Mouse (Mus musculus) liver, embryonic 13.5 days (tissue): Measurements from ENCODE around the gene Fcgr4. TPM values are rescaled to one million over a fixed set of nuclear protein-coding genes. Genes with fewer than 3 reads are reported as not detected.
"Not testable (repeated sequence)": the region's sequence is repeated elsewhere in the genome, so short reads cannot be mapped to it uniquely, and the experiment has no call there.

Source experiments
- ATAC-seq: fragments of 200-750 bp; cut with Nextera tagmentation; 2 replicates; pipeline ENCODE4 v1.8.0; 2017; ENCODE audit warnings: low read depth, mild to moderate bottlenecking, moderate number of reproducible peaks, moderate library complexity
- DNase-seq: peaks from one replicate; pipeline ENCODE4 v3.0.0; 2022
- H3K27ac ChIP-seq: fragments of 300-500 bp; sonication (generic); 2 replicates; pipeline ENCODE4 v1.5.1; 2015; ENCODE audit warnings: moderate library complexity, mild to moderate bottlenecking, inconsistent platforms
- H3K27me3 ChIP-seq: fragments of 300-500 bp; sonication (generic); 2 replicates; pipeline ENCODE4 v1.6.1; 2015; ENCODE audit warnings: mild to moderate bottlenecking, inconsistent platforms
- H3K36me3 ChIP-seq: fragments of 300-500 bp; sonication (generic); 2 replicates; pipeline ENCODE4 v1.6.1; 2015; ENCODE audit warnings: mild to moderate bottlenecking, inconsistent platforms
- H3K4me1 ChIP-seq: fragments of 300-500 bp; sonication (generic); replicated peaks from 2 replicates; pipeline ENCODE4 v1.6.1; 2015; ENCODE audit warnings: inconsistent platforms
- H3K4me2 ChIP-seq: fragments of 300-500 bp; sonication (generic); 2 replicates; pipeline ENCODE4 v1.6.1; 2015; ENCODE audit warnings: inconsistent platforms, mild to moderate bottlenecking, moderate library complexity
- H3K4me3 ChIP-seq: fragments of 300-500 bp; sonication (generic); replicated peaks from 2 replicates; pipeline ENCODE4 v1.5.1; 2015; ENCODE audit warnings: mild to moderate bottlenecking, inconsistent platforms
- H3K9ac ChIP-seq: fragments of 300-500 bp; sonication (generic); 2 replicates; pipeline ENCODE4 v1.6.1; 2015; ENCODE audit warnings: mild to moderate bottlenecking, inconsistent platforms
- H3K9me3 ChIP-seq: fragments of 300-500 bp; sonication (generic); replicated peaks from 2 replicates; pipeline ENCODE4 v1.6.1; 2016; ENCODE audit warnings: inconsistent platforms
- WGBS: fragments of 180-500 bp; shearing (Covaris S2); methylation state at CpG from one replicate; pipeline ENCODE4 v1.1.7; 2015; ENCODE audit not compliant: insufficient replicate concordance; 5-methylcytosine and 5-hydroxymethylcytosine counted together
- polyA plus RNA-seq: library from polyadenylated mRNA; unstranded; fragments of >200 nt; fragmentation: Nextera tagmentation; extraction: Ambion mirVana; gene quantifications from 2 replicates; pipeline ENCODE4 v1.2.1, GENCODE M21; 2015

Gene Fcgr4
- polyA plus RNA-seq, 1 experiment from 2014 or later = 2.4 TPM

GRCm38 (mm10) chr1:171069508-171069907 lies 50.8 kb downstream of the Fcgr4 start:
- H3K4me3 ChIP-seq, H3K4me1 ChIP-seq, H3K4me2 ChIP-seq, H3K27ac ChIP-seq, ATAC-seq, DNase-seq, H3K36me3 ChIP-seq, H3K9me3 ChIP-seq, H3K9ac ChIP-seq: not testable (repeated sequence)
- 48% methylated on average over 3 of the region's 3 CpGs for WGBS
- H3K27me3 ChIP-seq = peaks cover 43% of the 10 kb centered on the region

DNA sequence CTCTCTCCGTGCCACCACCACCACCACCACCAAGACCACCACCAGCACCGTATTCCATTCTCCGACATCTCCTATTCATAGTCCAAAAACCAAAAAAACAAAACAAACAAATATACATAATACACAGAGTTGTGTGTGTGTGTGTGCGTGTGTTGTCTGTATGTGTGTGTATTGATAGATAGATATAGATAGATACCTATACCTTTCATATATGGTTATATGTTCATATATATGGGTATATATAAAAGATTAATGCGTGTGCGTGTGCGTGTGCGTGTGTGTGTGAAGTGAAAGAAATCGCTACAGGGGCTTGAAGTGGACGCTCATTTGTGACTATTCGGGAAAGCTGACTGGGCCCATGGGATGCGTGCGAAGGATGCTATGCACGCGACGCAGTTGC lies 52.2 kb downstream of the Fcgr4 start:
- ATAC-seq, H3K27ac ChIP-seq, H3K4me1 ChIP-seq, H3K9ac ChIP-seq, DNase-seq, H3K4me3 ChIP-seq, H3K4me2 ChIP-seq, H3K36me3 ChIP-seq, H3K9me3 ChIP-seq: not testable (repeated sequence)
- WGBS = 20% methylated on average over 14 of the region's 16 CpGs
- peaks cover 36% of the 10 kb centered on the region for H3K27me3 ChIP-seq

GRCm38 (mm10) chr1:171071726-171072125 lies 53.0 kb downstream of the Fcgr4 start:
- peak; percentile 73 for ATAC-seq
- H3K4me3 ChIP-seq, H3K4me1 ChIP-seq, H3K27ac ChIP-seq, DNase-seq, H3K9ac ChIP-seq, H3K36me3 ChIP-seq, H3K9me3 ChIP-seq, H3K4me2 ChIP-seq: not testable (repeated sequence)
- 0% methylated on average over 1 of the region's 35 CpGs for WGBS
- peaks cover 35% of the 10 kb centered on the region for H3K27me3 ChIP-seq

DNA sequence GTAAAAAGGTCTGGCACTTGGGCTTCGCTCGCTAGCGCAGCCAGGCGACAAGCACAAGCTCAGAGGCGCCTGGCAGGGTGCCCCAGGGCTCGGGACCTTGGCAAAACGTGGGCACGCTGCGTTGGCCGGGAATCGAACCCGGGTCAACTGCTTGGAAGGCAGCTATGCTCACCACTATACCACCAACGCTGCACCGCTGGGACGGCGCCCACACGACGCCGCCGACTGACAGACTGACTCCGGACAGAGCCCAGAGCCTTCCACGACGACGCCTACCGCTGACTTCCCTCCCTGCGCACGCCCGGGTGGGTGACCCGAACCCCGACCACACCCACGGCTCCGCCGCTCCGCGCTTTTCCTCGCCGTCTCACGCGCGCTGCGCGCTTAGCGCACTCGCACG lies 53.5 kb downstream of the Fcgr4 start:
- not testable (repeated sequence) for H3K9ac ChIP-seq, H3K4me3 ChIP-seq, H3K4me1 ChIP-seq, H3K27ac ChIP-seq, DNase-seq, H3K9me3 ChIP-seq, H3K36me3 ChIP-seq, H3K4me2 ChIP-seq
- peak; percentile 57 for ATAC-seq
- H3K27me3 ChIP-seq = peaks cover 38% of the 10 kb centered on the region
- WGBS = no CpG with 5 or more reads among the region's 45 CpGs

- H3K9me3 ChIP-seq, H3K36me3 ChIP-seq, H3K4me3 ChIP-seq, H3K4me2 ChIP-seq, H3K9ac ChIP-seq, H3K4me1 ChIP-seq, H3K27ac ChIP-seq: not testable (repeated sequence)
- 9% methylated on average over 5 of the region's 10 CpGs for WGBS
- DNase-seq = peak; percentile 43
- ATAC-seq = peak; percentile 76
- peaks cover 51% of the 10 kb centered on the region for H3K27me3 ChIP-seq
Measured at GRCm38 (mm10) chr1:171074283-171074682, 55.6 kb downstream of the Fcgr4 start.

- H3K9me3 ChIP-seq, H3K9ac ChIP-seq, DNase-seq, H3K4me1 ChIP-seq, H3K4me3 ChIP-seq, H3K4me2 ChIP-seq, ATAC-seq, H3K27ac ChIP-seq, H3K36me3 ChIP-seq: not testable (repeated sequence)
- WGBS = 71% methylated on average over 5 of the region's 5 CpGs
- peaks cover 37% of the 10 kb centered on the region for H3K27me3 ChIP-seq
Measured at GRCm38 (mm10) chr1:171076176-171076575, 57.5 kb downstream of the Fcgr4 start.

DNA sequence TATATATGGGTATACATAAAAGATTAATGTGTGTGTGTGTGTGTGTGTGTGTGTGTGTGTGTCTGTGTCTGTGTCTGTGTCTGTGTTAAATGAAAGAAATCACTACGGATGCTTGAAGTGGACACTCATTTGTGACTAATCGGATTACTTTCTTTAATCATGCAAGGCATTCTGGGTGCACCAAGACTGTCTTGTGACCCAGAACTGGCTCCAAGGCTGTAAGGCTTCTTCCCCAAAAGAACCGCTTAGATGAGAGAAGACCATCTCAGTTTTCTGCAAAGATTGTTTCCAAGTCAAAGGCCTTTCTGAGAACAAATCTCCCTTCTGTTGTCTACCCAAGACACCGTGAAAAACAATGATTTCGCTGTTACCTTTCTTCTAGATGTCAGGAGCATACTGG lies 58.5 kb downstream of the Fcgr4 start:
- DNase-seq, H3K9me3 ChIP-seq, H3K9ac ChIP-seq, H3K4me2 ChIP-seq, H3K4me3 ChIP-seq, H3K4me1 ChIP-seq, ATAC-seq, H3K36me3 ChIP-seq, H3K27ac ChIP-seq: not testable (repeated sequence)
- H3K27me3 ChIP-seq = peaks cover 42% of the 10 kb centered on the region
- 33% methylated on average over 5 of the region's 5 CpGs for WGBS

GRCm38 (mm10) chr1:171077955-171078354 lies 59.2 kb downstream of the Fcgr4 start:
- H3K4me1 ChIP-seq, H3K4me3 ChIP-seq, H3K36me3 ChIP-seq, H3K27ac ChIP-seq, ATAC-seq, H3K9me3 ChIP-seq, H3K9ac ChIP-seq, DNase-seq: not testable (repeated sequence)
- peaks cover 42% of the 10 kb centered on the region for H3K27me3 ChIP-seq
- 5% methylated on average over 19 of the region's 27 CpGs for WGBS
- 0 out of 2 replicates have a peak overlapping the region, but pooled peaks have one; percentile 36 for H3K4me2 ChIP-seq

- peaks cover 42% of the 10 kb centered on the region for H3K27me3 ChIP-seq
- H3K36me3 ChIP-seq, H3K27ac ChIP-seq, H3K4me1 ChIP-seq, DNase-seq, H3K9ac ChIP-seq, ATAC-seq, H3K9me3 ChIP-seq: not testable (repeated sequence)
- H3K4me3 ChIP-seq = peak overlapping the region; percentile 35
- peak overlapping the region; percentile 38 for H3K4me2 ChIP-seq
- WGBS = 19% methylated on average over 12 of the region's 12 CpGs
Measured at GRCm38 (mm10) chr1:171078419-171078818, 59.7 kb downstream of the Fcgr4 start.

DNA sequence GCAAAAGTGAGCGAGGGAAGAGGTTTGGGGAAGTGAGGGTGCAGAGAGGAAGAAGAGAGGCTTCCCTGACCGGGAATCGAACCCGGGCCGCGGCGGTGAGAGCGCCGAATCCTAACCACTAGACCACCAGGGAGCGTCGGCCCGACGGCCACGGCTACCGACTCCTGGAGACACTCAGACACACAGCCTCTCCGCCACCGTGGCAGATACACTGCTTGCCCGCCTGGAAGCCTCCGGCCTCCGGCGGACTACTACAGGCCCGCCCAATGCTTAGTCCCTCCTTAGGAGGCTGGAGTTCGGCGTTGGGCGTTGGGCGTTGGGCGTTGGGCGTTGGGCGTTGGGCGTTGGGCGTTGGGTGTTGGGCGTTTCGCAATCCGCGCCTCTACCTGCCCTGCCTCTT lies 60.6 kb downstream of the Fcgr4 start:
- peak; percentile 74 for ATAC-seq
- WGBS = 0% methylated on average over 1 of the region's 35 CpGs
- H3K4me3 ChIP-seq, H3K27ac ChIP-seq, H3K4me2 ChIP-seq, DNase-seq, H3K36me3 ChIP-seq, H3K4me1 ChIP-seq, H3K9me3 ChIP-seq, H3K9ac ChIP-seq: not testable (repeated sequence)
- H3K27me3 ChIP-seq = peaks cover 34% of the 10 kb centered on the region
